Mouse (Mus musculus) embryonic facial prominence, embryonic 15.5 days (tissue): ENCODE measurements around the gene Palm3. TPM values are rescaled to one million over a fixed set of nuclear protein-coding genes. Genes with fewer than 3 reads are reported as not detected.

ENCODE experiments used
- ATAC-seq: fragments of 200-750 bp; cut with Nextera tagmentation; 2 replicates; pipeline ENCODE4 v1.8.0; 2017; ENCODE audit warnings: low read depth, moderate TSS enrichment; ENCODE audit not compliant: insufficient number of reproducible peaks, low FRiP score, low TSS enrichment
- H3K27ac ChIP-seq: fragments of 300-500 bp; sonication (generic); replicated peaks from 2 replicates; pipeline ENCODE4 v1.5.1; 2015; ENCODE audit warnings: mild to moderate bottlenecking, inconsistent platforms
- H3K27me3 ChIP-seq: fragments of 300-500 bp; sonication (generic); 2 replicates; pipeline ENCODE4 v1.6.1; 2015; ENCODE audit warnings: inconsistent platforms
- H3K36me3 ChIP-seq: fragments of 300-500 bp; sonication (generic); 2 replicates; pipeline ENCODE4 v1.6.1; 2015; ENCODE audit warnings: mild to moderate bottlenecking, inconsistent platforms
- H3K4me1 ChIP-seq: fragments of 300-500 bp; sonication (generic); 2 replicates; pipeline ENCODE4 v1.6.1; 2015; ENCODE audit warnings: inconsistent platforms
- H3K4me2 ChIP-seq: fragments of 300-500 bp; sonication (generic); replicated peaks from 2 replicates; pipeline ENCODE4 v1.6.1; 2015; ENCODE audit warnings: mild to moderate bottlenecking, inconsistent platforms
- H3K4me3 ChIP-seq: fragments of 300-500 bp; sonication (generic); replicated peaks from 2 replicates; pipeline ENCODE4 v1.5.1; 2015; ENCODE audit warnings: mild to moderate bottlenecking, inconsistent platforms
- H3K9ac ChIP-seq: fragments of 300-500 bp; sonication (generic); 2 replicates; pipeline ENCODE4 v1.6.1; 2015; ENCODE audit warnings: inconsistent platforms
- H3K9me3 ChIP-seq: fragments of 300-500 bp; sonication (generic); replicated peaks from 2 replicates; pipeline ENCODE4 v1.6.1; 2016; ENCODE audit warnings: inconsistent platforms
- WGBS: fragments of 180-500 bp; shearing (Covaris S2); methylation state at CpG from one replicate; pipeline ENCODE4 v1.1.7; 2015; 5-methylcytosine and 5-hydroxymethylcytosine counted together
- polyA plus RNA-seq: library from polyadenylated mRNA; unstranded; fragments of >200 nt; fragmentation: Nextera tagmentation; extraction: Ambion mirVana; gene quantifications from 2 replicates; pipeline ENCODE4 v1.2.1, GENCODE M21; 2015

Palm3 gene
- polyA plus RNA-seq: 6.5 and 8.6 TPM in 2 replicates

- no peak within 1 kb of the TSS for H3K9ac ChIP-seq
- peaks cover 17% of the 10 kb centered on the region; the same call in 1 of the 2 replicates for H3K27me3 ChIP-seq
- H3K4me2 ChIP-seq: peak within 1 kb of the TSS; percentile 32
- H3K4me3 ChIP-seq: no peak within 1 kb of the TSS
- peak; percentile 63; the same call in 1 of the 2 replicates for ATAC-seq
- H3K36me3 ChIP-seq: no peaks in the 10 kb centered on the region
- no peaks in the 10 kb centered on the region for H3K9me3 ChIP-seq
- peaks cover 12% of the 10 kb centered on the region; the same call in 1 of the 2 replicates for H3K4me1 ChIP-seq
- H3K27ac ChIP-seq: no peak within 1 kb of the TSS
- 13% methylated on average over 17 of the region's 18 CpGs for WGBS
These were observed at the start of gene Palm3 for GRCm38 (mm10) chr8:84021096-84021495. Gene Palm3 (plus strand): TSS chr8:84021471.

GRCm38 (mm10) chr8:83971661-83972060 is 49.6 kb upstream of the Palm3 start:
- H3K27me3 ChIP-seq: no peaks in the 10 kb centered on the region
- peaks cover 25% of the 10 kb centered on the region for H3K36me3 ChIP-seq
- H3K9me3 ChIP-seq: no peaks in the 10 kb centered on the region
- no peak overlapping the region for H3K27ac ChIP-seq
- WGBS: 76% methylated on average over 6 of the region's 6 CpGs
- peak overlapping the region; percentile 82 for H3K4me2 ChIP-seq
- peaks cover 27% of the 10 kb centered on the region for H3K4me1 ChIP-seq
- H3K4me3 ChIP-seq: peak overlapping the region; percentile 98
- H3K9ac ChIP-seq: no peak overlapping the region
- ATAC-seq: no peak

GRCm38 (mm10) chr8:83972150-83973120 is 48.8 kb upstream of the Palm3 start, which contains the start of gene Prkaca:
Gene Prkaca (plus strand): TSS chr8:83972993.
- peak; percentile 100 for ATAC-seq
- WGBS: under 1% methylated on average over 82 of the region's 94 CpGs
- H3K4me3 ChIP-seq: peak within 1 kb of the TSS; percentile 98

GRCm38 (mm10) chr8:83973161-83974031 is 47.9 kb upstream of the Palm3 start:
- ATAC-seq: peak; percentile 3
- Histone ChIP-seq H3K9ac (peak overlapping the region; percentile 93), H3K4me2 (peak overlapping the region; percentile 88), H3K27ac (peak overlapping the region; percentile 67), H3K36me3 (peaks cover 13% of the 10 kb centered on the region), H3K9me3 (no peaks in the 10 kb centered on the region), H3K4me3 (peak overlapping the region; percentile 98), H3K4me1 (peaks cover 44% of the 10 kb centered on the region), H3K27me3 (no peaks in the 10 kb centered on the region)
- 2% methylated on average over 37 of the region's 37 CpGs for WGBS

More at GRCm38 (mm10) chr8:83972150-83973120, 48.8 kb upstream of the Palm3 start, which contains the start of gene Prkaca:
- Histone ChIP-seq H3K4me2 (peak within 1 kb of the TSS; percentile 88), H3K27ac (peak within 1 kb of the TSS; percentile 67), H3K27me3 (no peaks in the 10 kb centered on the region), H3K9ac (peak within 1 kb of the TSS; percentile 93), H3K4me1 (peaks cover 35% of the 10 kb centered on the region), H3K36me3 (peaks cover 18% of the 10 kb centered on the region), H3K9me3 (no peaks in the 10 kb centered on the region)

DNA sequence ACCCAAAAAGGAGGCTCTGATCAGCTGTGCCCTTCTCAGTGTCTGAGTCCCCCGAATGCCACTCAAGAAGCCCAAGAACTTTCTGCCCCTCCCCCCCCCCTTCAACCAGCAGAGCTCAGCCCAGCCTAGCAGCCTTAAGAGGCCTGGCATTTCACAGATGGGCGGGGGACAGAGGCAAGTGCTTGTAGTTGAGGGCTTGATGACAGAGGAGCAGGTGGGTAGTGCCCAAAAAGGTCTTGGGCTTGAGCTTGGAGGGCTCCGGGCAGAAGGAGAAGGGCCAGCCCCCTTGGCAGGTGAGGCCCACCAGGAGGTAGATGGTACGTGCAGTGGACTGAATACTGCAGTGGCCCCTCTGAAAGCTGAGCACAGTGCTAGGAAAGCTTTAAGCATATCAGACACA is 46.8 kb upstream of the Palm3 start:
- no peak for ATAC-seq
- H3K36me3 ChIP-seq: peaks cover 4% of the 10 kb centered on the region; the same call in 1 of the 2 replicates
- H3K27me3 ChIP-seq: no peaks in the 10 kb centered on the region
- no peak overlapping the region for H3K9ac ChIP-seq
- peak overlapping the region; percentile 88; the same call in 1 of the 2 replicates for H3K4me2 ChIP-seq
- no peaks in the 10 kb centered on the region for H3K9me3 ChIP-seq
- no peak overlapping the region for H3K27ac ChIP-seq
- 77% methylated on average over 4 of the region's 4 CpGs for whole genome bisulfite sequencing
- peaks cover 44% of the 10 kb centered on the region for H3K4me1 ChIP-seq
- peak overlapping the region; percentile 98; the same call in 1 of the 2 replicates for H3K4me3 ChIP-seq

- peaks cover 13% of the 10 kb centered on the region for H3K36me3 ChIP-seq
- no peaks in the 10 kb centered on the region for H3K9me3 ChIP-seq
- ATAC-seq: no peak
- 79% methylated on average over 4 of the region's 4 CpGs for WGBS
- no peak overlapping the region for H3K27ac ChIP-seq
- H3K4me1 ChIP-seq: peaks cover 44% of the 10 kb centered on the region
- H3K9ac ChIP-seq: no peak overlapping the region
- no peak overlapping the region for H3K4me3 ChIP-seq
- H3K27me3 ChIP-seq: no peaks in the 10 kb centered on the region
- H3K4me2 ChIP-seq: no peak overlapping the region
These were observed 45.1 kb upstream of the Palm3 start for GRCm38 (mm10) chr8:83976101-83976630.

DNA sequence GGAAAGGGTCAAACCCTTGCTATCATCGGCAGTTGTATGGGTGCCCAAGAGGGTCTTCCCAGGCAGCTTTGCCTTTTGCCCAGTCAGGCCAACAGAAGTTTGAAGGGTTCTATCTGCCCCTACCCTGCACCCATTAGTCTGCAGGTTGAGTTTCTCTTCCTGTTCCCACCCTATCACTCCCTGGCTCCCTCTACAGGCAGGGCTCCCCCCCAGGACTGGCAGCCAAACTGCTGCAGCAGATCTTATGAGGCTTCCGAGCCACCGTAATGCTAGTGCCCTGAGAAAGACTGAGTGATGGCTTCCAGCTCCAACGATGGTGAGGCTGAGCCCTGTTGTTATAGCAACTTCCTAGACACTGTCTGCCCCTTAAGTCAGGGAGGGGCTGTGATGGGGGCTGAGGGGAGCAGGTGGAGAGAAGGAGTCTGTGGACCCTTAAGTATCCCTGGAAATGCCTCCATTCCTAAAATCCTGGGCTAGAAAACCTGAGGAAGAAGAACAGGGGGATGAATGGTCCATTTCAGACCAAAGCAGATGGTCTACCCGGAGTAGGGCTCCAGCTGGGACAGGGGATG is 44.4 kb upstream of the Palm3 start:
- H3K4me1 ChIP-seq: peaks cover 40% of the 10 kb centered on the region
- no peak overlapping the region for H3K27ac ChIP-seq
- H3K9me3 ChIP-seq: no peaks in the 10 kb centered on the region
- WGBS: 88% methylated on average over 5 of the region's 5 CpGs
- H3K27me3 ChIP-seq: no peaks in the 10 kb centered on the region
- no peak overlapping the region for H3K4me2 ChIP-seq
- H3K36me3 ChIP-seq: peaks cover 20% of the 10 kb centered on the region
- no peak for ATAC-seq
- H3K9ac ChIP-seq: no peak overlapping the region
- H3K4me3 ChIP-seq: no peak overlapping the region

DNA sequence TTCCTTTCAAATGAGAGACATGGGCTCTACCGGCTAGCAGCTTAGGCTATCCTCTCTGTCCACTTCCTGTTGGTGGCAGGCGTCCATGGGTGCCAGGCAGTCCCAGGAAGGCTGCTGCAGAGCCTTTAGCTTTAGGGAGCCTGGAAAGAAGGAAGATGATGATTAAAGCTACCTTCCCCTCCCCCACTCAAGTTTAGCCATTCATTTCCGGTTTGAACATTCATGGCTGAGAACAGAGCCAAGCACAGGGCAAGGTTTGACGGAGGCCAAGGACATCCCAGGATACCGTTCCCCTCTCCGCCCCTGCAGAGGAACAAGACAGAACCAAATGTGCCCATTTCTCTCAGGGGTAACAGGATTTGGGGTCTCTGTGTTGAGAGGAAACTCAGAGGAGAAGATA is 43.6 kb upstream of the Palm3 start:
- WGBS: 49% methylated on average over 6 of the region's 6 CpGs
- peaks cover 37% of the 10 kb centered on the region for H3K4me1 ChIP-seq
- no peak overlapping the region for H3K4me2 ChIP-seq
- no peaks in the 10 kb centered on the region for H3K9me3 ChIP-seq
- no peak overlapping the region for H3K9ac ChIP-seq
- H3K36me3 ChIP-seq: peaks cover 26% of the 10 kb centered on the region
- H3K27ac ChIP-seq: no peak overlapping the region; the same call in 1 of the 2 replicates
- no peak for ATAC-seq
- H3K27me3 ChIP-seq: no peaks in the 10 kb centered on the region
- H3K4me3 ChIP-seq: no peak overlapping the region

DNA sequence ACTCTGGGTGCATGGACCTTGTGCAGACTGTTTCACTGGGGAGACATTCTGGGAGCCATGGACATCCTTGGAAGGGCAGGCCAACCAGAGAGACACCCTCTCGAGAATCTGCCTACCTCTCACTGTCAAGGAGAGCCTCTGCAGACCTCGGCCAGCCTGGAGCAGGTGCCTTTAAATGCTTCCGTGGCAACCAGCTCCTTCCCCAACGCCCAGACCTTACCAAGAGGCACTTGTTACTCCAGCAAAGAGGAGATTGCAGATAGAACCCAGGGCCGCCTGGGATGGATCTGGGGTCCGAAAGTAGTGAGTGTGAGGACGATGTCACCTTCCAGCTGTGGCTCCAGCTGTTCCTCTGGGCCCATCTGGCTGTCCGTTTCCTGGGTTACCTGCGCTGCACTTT is 43.1 kb upstream of the Palm3 start:
- WGBS: 73% methylated on average over 9 of the region's 9 CpGs
- H3K4me2 ChIP-seq: no peak overlapping the region
- H3K9ac ChIP-seq: no peak overlapping the region
- H3K27me3 ChIP-seq: no peaks in the 10 kb centered on the region
- H3K36me3 ChIP-seq: peaks cover 32% of the 10 kb centered on the region
- no peak for ATAC-seq
- H3K4me3 ChIP-seq: no peak overlapping the region
- H3K27ac ChIP-seq: no peak overlapping the region
- no peaks in the 10 kb centered on the region for H3K9me3 ChIP-seq
- H3K4me1 ChIP-seq: peaks cover 37% of the 10 kb centered on the region

GRCm38 (mm10) chr8:83980250-83980649 is 41.0 kb upstream of the Palm3 start:
- 68% methylated on average over 1 of the region's 1 CpGs for WGBS
- no peaks in the 10 kb centered on the region for H3K9me3 ChIP-seq
- no peaks in the 10 kb centered on the region for H3K27me3 ChIP-seq
- H3K4me2 ChIP-seq: no peak overlapping the region
- ATAC-seq: peak; percentile 31; the same call in 1 of the 2 replicates
- H3K36me3 ChIP-seq: peaks cover 50% of the 10 kb centered on the region
- no peak overlapping the region for H3K27ac ChIP-seq
- H3K4me3 ChIP-seq: no peak overlapping the region
- no peak overlapping the region for H3K9ac ChIP-seq
- peaks cover 22% of the 10 kb centered on the region for H3K4me1 ChIP-seq
